Mouse (Mus musculus): Measurements from ENCODE around the gene Atp2a2.

Gene Atp2a2

DNA sequence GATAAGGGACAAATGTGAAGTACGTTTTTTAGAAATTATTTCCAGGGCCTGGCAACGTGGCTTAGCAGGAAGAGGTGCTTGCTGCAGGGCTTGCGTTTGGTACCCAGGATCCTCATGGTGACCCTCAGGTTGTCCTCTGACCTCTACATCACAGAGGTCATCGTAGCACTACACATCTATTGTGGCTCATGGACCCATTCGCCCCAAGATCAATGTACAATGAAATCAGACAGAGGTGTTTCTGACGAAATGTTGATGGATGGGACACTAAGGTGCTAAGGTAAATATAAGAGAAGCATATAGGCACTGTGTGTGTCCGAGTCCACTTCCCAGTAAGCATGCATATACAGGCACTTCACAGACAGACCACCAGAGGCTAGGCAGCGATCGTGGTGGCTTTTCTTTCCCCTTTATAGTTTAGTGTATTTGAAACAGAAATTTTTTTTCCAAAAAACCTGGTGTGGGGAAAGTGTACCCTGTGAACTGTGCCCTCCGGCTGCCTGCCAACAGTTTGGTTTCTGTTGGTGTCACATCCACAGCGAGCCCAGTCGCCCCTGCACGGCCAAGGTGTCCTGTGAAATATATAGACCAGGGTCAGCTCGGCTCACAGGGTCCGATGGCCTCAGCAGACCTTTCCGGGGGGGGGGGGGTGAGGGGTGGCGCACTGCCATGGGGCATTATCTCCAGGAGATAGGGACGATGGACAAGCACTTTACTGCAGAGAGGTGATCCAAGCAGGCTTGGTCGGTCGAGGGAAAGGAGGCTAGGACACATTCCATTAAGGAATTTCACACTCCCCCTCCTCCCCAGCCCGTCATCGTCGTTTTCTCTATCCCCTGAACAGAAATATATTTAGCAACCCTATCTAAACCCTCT lies 18.5 kb upstream of the Atp2a2 start:
- DNase-seq (ENCODE audit: low spot score in 2 of 2) = peak in 1 of 2 experiments; percentile 74

DNA sequence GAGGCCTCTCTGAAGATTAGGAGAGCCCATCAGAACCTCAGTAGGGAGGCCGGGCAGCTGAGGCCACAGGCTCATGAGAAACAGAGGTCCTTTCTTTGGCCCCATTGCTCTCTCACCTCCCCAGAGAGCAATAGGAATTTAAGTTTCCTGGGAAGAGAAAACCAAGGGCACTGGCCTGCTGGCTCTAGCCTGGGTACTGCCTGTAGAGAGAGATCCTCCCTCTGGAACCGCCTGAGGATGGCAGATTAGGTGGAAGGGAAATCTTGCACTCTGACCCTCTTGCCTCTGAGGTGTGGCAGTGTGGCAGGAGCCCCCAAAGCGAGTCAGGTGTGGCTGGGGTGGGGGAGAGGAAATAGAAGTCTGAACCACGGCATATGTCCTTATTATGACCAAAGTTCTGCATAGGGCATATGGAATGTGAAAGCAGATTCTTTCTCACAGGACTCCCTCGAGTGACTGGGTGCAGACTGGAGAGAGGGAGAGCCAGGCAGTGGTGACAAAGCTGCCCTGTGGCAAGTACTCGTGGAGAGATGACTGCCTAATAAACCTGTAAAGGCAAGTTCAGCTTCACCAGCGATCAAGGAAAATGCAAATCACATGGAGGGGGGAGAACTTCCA lies 17.1 kb upstream of the Atp2a2 start:
- DNase-seq (ENCODE audit: low spot score in 2 of 2) = no peak

DNA sequence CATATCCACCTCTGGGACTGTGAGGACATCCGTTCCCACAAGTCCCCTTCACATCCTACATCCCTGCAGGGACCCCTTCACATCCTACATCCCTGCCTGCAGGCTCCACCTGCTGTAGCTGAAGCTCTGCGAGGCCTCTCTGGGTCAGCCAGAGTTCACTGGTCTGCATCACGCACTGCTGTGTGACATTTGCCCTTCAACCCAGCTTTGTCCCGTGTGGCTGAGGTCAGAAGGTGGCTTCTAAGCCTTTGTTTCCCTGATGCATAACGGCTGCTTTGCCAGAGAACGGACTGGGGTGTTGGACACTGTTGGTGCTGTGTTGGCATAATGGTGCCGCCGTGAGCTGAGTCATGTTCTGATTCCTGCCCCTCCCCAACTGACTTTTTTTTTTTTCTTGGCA lies 16.2 kb upstream of the Atp2a2 start:
- no peak for DNase-seq (ENCODE audit: low spot score in 2 of 2)

DNA sequence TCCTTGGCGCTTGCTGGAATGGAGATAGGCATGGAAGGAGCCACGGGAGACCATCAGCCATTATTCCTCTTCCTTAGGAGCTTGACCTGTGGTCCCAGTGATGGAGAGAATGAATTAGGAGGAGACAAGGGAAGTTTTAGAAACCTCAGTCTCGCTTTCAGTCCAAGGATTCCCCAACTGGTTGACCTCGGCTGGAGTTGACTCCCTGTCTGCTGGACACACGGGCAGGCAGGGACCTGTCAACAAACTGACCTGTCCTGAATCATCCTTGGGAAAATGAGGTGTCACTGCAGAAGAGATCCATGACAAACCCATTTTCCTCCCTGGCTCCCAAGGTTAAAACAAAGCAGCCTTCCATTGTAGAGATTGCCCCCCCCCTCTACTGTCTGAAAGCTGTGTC lies 14.9 kb upstream of the Atp2a2 start:
- DNase-seq (ENCODE audit: low spot score in 2 of 2) = no peak

DNA sequence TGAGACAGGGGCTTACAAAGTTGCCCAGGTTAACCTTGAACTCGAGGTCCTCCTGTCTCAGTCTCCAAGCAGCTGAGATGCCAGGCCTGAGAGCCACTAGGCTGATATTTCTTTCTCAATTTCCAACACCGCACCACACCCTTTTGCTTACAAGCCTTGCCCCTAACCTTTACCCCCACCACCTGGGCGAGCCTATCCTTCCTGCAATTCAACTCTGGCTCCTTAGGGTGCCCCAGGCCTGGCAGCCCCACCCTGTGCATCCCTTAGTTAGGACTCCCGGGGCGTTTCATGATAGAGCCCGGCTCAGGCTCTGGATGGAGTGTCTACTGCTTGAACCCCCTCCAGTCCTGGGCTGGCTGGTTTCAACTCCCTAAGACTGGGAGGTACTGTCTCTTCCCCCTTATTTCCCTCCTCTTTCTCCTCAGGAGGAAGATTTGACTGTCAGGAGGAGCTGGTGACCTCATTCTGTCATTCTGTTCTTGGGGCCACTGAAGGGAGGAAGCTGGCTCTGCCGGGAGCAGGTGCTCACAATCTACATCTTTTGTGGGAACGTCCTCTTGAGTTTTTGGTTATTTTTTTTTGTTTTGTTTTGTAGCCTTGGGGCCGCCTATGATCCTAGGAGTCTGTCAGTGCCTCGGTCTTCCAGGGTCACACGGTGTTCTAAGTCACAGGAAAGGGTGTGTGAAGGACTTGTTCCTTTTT lies 14.2 kb upstream of the Atp2a2 start:
- no peak for DNase-seq (ENCODE audit: low spot score in 2 of 2)

DNA sequence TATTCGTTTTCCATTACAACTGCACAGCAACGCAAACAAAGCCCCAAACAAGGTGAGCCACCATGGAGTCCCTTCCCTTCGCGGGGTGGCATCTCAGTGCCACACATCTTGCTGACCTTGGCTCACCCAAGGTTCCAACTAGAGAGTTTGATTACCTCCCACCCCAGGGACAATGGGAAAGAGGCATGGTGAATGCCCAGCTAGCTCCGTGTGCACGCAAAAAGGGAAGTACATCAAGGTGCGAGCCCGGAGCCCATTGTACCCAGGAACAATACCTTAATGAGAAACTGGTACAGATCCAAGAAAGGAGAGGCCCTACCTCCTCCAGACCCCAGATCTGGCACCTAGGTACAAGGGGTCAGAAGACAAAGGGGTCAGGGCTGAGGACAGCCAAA lies 12.1 kb upstream of the Atp2a2 start:
- no peak for DNase-seq (ENCODE audit: low spot score in 2 of 2)

DNA sequence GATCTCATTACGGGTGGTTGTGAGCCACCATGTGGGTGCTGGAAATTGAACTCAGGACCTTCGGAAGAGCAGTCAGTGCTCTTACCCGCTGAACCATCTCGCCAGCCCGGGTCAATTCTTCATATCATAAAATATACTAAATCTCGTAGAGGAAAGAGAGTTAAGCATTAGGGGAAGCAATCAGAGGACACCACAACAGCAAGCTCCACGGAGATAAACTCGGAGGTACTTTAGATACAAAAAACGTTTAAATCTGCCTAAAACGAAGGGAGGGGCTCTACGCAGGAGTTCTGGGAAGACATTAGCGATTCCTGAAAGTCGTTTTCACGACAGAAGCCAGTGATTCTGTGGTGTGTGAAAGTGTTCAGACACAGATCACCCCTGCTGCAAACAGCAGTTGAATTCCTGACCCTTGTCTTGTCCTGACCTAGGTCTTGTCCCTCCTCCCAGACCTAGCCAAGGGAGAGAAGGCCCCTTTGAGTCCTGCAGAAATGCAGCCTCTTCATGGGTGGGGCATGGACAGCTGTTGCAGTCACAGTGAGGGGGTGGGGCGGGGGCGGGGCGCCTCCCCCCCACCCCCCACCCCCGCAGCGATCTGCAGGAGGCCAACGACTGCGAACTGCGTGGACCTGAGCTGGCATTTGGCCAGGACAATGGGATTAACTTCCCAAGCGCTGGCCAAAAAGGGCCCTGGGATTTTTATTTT lies 11.5 kb upstream of the Atp2a2 start:
- DNase-seq (ENCODE audit: low spot score in 2 of 2) = no peak

DNA sequence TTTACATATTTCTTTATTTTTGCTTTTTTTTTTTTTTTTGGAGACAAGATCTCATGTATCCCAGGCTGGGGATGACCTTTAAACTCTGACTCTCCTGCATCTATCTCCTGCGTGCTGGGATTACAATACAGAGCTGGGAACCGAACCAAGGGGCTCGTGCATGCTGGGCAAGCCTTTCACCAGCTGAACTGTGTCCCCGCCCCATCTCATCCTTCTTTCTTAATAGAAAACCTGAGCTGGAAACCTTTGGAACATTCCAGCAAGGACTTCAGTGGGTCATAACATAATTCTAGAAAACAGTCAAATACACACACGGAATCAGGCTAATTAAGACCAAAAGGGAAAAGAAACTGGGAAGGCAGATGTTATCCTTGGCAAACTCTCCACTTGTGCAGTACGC lies 10.0 kb upstream of the Atp2a2 start:
- DNase-seq (ENCODE audit: low spot score in 2 of 2) = no peak

DNA sequence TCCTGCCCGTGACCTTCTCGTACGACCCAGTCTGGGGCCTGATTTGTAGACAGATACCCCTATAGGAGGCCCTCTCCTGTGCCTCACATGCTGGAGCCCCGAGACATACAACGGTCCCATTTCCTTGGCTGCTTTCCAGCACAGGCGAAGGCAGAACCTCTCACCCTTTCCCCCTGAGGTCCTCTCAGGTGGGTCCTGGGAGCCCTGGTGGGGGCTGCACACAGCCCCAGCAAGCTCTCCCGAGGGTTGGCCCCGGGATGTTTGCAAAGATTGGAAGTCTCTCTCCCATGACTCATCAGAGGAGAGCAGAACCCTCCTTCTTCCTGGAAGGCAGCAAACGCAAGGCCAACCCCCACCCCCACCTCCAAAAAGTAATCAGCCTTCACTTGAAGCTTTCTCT lies 9.4 kb upstream of the Atp2a2 start:
- no peak for DNase-seq (ENCODE audit: low spot score in 2 of 2)

DNA sequence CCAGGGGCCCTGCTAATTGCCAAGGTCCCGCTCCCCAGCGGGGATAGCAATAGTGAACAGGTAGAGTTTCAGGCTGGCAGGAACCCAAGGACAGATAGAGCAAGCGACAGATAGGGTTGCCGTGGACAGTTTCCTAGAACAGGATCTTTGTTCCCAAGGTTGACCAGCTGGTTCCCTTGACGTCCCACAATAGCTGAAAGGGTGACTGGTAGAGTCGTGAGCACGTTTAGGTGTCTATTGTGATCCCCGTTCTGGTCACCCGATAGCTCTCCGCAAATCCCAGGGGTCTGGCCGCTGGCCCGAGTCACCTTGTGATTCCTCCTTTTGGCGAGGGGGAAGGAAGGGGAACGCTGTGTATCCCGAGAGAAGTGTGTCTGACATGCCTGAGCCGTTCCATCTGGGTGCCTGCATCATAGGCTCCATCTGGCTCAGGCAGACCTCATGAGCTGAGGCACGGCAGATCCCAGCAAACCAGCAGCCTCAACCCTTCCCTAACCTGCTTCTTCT lies 8.7 kb upstream of the Atp2a2 start:
- DNase-seq (ENCODE audit: low spot score in 2 of 2) = peak; percentile 86 to 88

DNA sequence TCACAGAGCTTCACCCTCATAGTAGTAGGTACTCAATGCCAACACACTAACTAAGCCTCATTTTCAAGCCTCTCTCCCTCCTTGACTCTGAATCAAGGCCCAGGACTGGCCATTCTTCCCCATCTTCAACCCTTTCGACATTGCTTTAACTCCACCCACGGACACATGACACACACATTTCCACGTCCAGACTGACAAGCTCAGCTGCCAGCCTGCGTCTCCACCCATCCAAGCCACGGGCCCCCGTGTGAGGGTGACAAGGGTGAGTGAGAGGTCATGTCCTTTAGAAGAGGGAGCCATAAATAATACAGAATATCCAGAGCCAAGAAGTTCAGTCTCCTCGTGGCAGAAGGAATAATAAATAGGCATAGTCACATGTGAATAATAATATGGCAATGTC lies 7.6 kb upstream of the Atp2a2 start:
- DNase-seq (ENCODE audit: low spot score in 2 of 2) = peak; percentile 78 to 81

DNA sequence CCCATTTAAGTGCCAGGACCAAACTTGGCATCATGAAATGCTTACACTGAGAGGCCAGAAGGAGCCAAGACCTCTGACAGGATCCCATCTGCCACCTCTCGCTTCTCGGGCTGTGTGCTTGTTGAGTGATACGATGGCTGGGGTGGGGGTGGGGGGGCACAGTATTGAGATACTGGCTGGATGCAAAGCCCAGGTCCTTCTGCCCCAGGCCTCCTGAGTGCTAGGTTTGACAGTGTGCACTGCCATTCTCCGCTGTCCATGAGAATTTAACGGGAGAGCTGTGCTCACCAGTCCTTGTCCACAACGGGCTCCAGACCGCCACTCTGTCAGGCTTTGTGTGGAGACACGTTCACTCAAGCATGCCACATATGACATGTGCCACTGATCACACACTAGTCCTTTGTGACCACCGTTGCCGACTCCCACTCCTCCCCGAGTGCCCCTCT lies 6.9 kb upstream of the Atp2a2 start:
- DNase-seq (ENCODE audit: low spot score in 2 of 2) = no peak

DNA sequence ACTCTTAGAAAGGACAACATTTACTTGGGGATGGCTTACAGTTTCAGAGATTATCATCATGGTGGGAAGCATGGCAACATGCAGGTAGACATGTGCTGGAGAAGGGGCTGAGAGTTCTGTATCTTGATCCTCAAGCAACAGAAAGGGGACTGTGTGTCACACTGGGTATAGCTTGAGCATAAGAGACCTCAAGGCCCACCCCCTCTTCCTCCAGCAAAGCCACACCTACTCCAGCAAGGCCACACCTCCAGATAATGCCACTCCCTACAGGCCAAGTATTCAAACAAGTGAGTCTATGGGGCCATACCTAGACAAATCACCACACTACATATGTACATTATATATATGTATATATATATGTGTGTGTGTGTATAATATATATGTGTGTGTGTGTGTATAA lies 5.4 kb upstream of the Atp2a2 start:
- DNase-seq (ENCODE audit: low spot score in 2 of 2) = no peak

DNA sequence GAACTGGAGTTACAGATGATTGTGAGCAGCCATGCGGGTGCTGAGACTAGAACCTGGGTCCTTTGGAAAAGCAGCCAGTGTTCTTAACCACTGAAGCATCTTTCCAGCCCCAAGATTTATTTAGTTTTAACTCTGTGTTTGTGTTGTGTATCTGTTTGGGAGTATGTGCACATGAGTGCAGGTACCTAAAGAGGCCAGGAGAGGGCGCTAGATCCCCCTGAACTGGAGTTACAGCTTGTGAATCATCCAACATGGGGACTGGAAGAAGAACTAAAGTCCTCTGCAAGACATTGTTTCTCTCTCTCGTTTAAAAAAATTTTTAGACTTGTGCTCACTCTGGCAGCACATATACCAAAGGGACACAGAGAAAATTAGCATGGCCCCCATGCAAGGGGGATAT lies 4.4 kb upstream of the Atp2a2 start:
- DNase-seq (ENCODE audit: low spot score in 2 of 2) = no peak

DNA sequence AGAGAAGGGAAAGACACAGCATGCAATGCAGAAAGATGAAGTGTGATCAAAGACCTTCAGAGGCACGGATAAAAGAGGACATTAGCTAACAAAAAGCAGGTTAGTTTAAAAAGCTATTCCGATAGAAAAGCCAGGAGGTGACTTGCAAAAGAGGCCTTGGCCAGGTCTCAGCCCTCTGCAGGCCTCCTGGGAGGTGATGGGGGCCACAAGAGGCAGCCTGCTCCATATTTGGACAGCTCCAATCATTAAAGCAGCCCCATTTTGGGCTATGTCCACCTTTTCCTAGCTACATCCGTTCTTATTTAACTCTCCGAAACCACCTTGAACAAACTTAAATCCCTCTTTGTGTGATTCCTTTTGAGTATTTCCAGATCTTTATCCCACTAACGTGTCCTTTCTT lies 3.5 kb upstream of the Atp2a2 start:
- DNase-seq (ENCODE audit: low spot score in 2 of 2) = no peak

DNA sequence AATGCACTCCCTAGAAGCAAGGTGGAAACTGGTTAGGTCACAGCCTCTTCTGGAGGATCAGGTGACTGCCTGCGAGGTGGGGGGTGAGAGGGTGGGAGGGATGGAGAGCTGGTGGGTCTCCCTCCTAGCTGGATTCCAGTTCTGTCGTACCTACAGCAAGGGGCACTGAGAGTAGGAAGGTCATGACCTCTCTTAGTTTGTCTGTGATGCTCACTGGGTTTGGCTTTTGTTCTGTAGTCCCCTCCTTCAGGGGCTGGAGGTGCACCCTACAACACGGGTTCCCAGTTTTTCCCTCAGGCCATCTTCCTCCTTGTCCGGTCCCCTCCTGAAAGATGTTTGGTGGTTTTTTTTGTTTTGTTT lies 1.7 kb upstream of the Atp2a2 start:
- DNase-seq (ENCODE audit: low spot score in 2 of 2) = no peak

DNA sequence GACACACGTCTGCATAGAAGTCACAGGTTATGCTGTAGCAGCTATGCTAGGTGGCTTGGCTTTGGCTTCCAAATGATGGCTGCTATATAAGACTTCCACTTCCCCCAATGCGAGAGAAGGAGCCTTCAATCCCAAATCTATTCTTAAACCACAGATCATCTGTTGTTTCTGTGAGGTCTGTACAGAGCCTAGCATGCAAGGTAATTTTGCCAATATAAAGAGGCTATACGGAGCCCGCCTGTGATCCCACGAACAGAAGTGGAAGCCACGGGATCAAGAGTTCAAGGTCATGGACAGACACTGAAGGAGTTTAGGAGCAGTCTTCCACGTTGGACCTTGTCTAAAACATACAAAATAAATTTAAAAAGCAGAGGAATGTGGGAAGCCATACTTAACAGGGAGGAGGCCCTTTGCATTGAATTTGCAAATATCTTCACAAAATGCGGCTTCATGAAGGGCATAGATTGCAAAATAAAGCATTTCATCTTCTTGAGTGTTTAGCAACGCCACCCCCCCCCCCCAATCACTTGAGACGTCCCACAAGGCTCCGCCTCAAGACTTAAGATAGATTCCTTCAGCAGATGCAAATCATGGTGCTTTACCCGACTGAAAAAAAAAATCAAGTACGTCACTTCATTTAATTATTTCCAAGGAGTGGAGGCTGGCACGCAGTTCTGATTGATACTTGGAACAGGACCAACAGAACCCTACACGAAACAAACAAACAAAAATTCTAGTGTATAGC lies 1.2 kb upstream of the Atp2a2 start:
- DNase-seq (ENCODE audit: low spot score in 2 of 2) = no peak

DNA sequence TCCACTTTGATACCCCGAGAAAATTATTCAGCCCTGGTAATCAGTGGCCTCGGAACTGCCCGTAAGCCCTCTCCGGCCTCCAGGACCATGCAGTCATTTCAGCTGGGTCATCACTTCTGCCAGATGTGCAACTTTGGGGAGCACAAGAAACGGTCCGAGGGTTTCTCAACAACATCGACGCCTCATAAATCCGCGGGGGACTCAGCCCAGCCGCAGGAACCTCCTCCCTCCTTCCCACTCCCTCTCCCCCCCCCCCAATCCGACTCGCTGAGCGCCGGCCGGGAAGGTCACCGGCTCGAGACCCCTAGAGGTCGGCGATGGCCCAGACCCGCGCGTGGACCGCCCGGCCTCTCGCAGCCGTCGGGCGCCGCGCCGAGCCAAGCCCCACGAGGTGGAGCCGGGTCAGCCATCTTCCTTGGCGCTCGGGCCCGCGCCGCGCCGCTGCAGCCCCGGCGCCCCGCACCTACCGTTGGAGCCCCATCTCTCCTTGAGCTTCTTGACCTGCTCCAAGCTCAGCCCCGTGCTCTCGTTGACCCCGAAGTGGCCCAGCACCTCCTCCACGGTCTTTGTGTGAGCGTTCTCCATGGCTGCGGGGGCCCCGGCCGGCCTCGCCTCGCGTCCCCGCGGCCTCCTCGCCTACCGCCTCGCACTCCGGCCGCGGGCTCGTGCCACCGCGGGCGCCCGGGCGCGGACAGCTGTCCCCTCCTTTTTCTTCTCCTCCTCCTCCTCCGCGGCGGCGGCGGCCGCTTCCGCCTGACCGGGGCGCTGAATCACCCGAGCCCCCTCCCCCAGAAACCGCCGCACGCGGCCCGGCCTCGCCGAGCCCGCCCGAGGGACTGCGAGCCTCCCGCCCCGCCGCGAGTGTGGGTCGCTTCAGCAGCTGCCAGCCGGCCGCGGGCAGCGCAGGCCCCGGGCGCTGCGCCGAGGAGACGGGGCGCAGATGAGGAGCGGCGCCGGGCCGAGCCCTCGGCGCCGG lies 636 bp downstream of the Atp2a2 start:
- DNase-seq (ENCODE audit: low spot score in 2 of 2) = peak in 1 of 2 experiments; percentile 43

DNA sequence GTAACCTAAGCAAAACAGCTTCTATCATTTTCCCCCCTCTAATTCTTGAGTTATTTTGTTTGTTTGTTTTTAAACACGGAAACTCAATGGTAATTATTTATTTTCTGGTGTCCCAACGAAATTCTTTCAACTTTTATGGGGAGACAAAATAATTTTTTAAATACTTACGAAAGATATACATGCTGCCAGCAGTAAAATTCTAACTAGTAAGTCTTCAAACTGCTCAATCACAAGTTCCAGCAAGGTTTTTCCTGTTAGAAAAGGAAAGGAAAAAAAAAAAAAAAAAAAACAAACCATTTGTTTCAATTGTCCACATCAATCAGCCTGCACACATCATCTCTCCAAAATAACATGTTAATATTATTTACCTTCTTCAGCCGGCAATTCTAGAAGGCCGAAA lies 1.5 kb downstream of the Atp2a2 start:
- no peak for DNase-seq (ENCODE audit: low spot score in 2 of 2)

DNA sequence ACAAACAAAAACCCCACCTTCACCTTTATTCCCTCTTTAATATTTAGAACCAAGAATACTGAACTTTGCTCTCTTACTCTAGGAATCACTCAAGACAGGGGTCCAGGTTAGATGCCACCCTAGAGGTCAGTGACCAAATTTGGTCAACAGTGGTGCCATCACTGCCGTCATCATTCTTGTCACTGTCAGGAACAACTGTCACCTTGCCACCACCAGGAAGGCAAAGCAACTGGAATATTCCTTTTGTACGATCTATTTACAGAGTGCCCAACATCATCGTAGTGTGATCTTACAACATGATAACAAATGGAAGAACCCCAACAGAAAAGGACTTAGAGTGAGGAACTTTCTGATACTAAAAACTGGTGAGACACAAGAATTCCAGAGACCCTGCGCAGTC lies 1.9 kb downstream of the Atp2a2 start:
- DNase-seq (ENCODE audit: low spot score in 2 of 2) = no peak
